8 mouse cellular contexts compared by ENCODE assay signal in the genomic region with DNA sequence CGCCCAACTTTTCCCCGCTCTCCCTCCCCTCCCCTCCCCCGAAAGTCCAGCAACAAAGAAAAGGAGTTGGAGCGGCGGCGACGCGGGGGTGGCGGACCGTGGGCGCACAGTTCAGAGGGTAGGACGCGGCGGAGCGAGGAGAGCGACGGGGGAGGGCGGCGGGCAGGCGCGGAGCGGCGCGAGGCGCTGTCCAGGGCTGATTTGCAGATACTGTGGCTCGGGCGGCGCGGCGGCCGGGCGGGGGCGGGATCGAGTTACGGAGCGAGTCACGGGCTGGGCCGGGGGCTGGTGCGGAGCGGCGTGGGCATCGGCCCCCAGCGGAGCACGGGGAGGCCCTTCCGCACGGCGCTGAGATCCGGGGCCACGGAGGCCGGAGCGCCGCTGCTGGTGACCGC. TPM values are rescaled to one million over a fixed set of nuclear protein-coding genes. Genes with fewer than 3 reads are reported as not detected.
DNase-seq lines count a peak whose midpoint lies in the region; ATAC-seq and TF ChIP-seq lines count a peak whose summit lies in the region.

No protein-coding gene starts in this region.

- peak; percentile 77 for ATAC-seq in erythroblast, adult 5-6 weeks (replicated peaks; ENCODE audit: low FRiP score, poor library complexity, severe bottlenecking)
- ATAC-seq in heart, embryonic 13.5 days (ENCODE audit: extremely low read depth, insufficient number of reproducible peaks, low FRiP score, low TSS enrichment), result peak; percentile 82
- peak; percentile 94 for ATAC-seq in kidney, embryonic 15.5 days (replicated peaks; ENCODE audit: low FRiP score)
- peak; percentile 87 for ATAC-seq in liver, embryonic 15.5 days (ENCODE audit: insufficient read depth)
- peak; percentile 90 for ATAC-seq in stomach, postnatal 0 days (ENCODE audit: low FRiP score, low TSS enrichment)

- DNase-seq in CD4-positive, CD25-positive, alpha-beta regulatory T cell, adult 2 months (ENCODE audit: low read depth, low spot score), result peak; percentile 75
- peak; percentile 57 to 58 for DNase-seq in adrenal gland, postnatal 4 days (ENCODE audit: low spot score in 2 of 2)
- peak; percentile 88 for DNase-seq in neural tube, embryonic 10.5 days (ENCODE audit: extremely low spot score, low spot score)
- peak; percentile 84 for DNase-seq in stomach, postnatal 0 days (ENCODE audit: low spot score)

- H3K36me3 ChIP-seq in heart, embryonic 13.5 days, result peaks cover 26% of the 10 kb centered on the region
- peaks cover 29% of the 10 kb centered on the region for H3K36me3 ChIP-seq in kidney, embryonic 15.5 days
- H3K36me3 ChIP-seq in liver, embryonic 15.5 days (replicated peaks), result peaks cover 23% of the 10 kb centered on the region
- peaks cover 3% of the 10 kb centered on the region; the same call in 1 of the 2 replicates for H3K36me3 ChIP-seq in stomach, postnatal 0 days (ENCODE audit: control insufficient read depth, insufficient read depth, low read length)

- 0% methylated on average over 33 of the region's 53 CpGs for WGBS in heart, embryonic 13.5 days
- 0% methylated on average over 40 of the region's 53 CpGs for WGBS in kidney, embryonic 15.5 days
- under 1% methylated on average over 33 of the region's 53 CpGs for WGBS in liver, embryonic 15.5 days (ENCODE audit: insufficient replicate concordance)
- under 1% methylated on average over 27 of the region's 53 CpGs for WGBS in stomach, postnatal 0 days

- H3K9me3 ChIP-seq in heart, embryonic 13.5 days, result no peaks in the 10 kb centered on the region
- no peaks in the 10 kb centered on the region for H3K9me3 ChIP-seq in kidney, embryonic 15.5 days (replicated peaks)
- H3K9me3 ChIP-seq in liver, embryonic 15.5 days (replicated peaks), result no peaks in the 10 kb centered on the region
- H3K9me3 ChIP-seq in stomach, postnatal 0 days (ENCODE audit: control insufficient read depth, low read length), result no peaks in the 10 kb centered on the region

- peak overlapping the region; percentile 98 for H3K9ac ChIP-seq in heart, embryonic 13.5 days
- H3K9ac ChIP-seq in kidney, embryonic 15.5 days, result peak overlapping the region; percentile 88
- peak overlapping the region; percentile 85 for H3K9ac ChIP-seq in liver, embryonic 15.5 days
- H3K9ac ChIP-seq in stomach, postnatal 0 days (ENCODE audit: low read length), result peak overlapping the region; percentile 90

- peak overlapping the region; percentile 98 for H3K27ac ChIP-seq in heart, embryonic 13.5 days (replicated peaks)
- peak overlapping the region; percentile 99 for H3K27ac ChIP-seq in kidney, embryonic 15.5 days
- H3K27ac ChIP-seq in liver, embryonic 15.5 days (replicated peaks), result peak overlapping the region; percentile 89
- H3K27ac ChIP-seq in stomach, postnatal 0 days (replicated peaks), result peak overlapping the region; percentile 97

- H3K4me2 ChIP-seq in heart, embryonic 13.5 days, result peak overlapping the region; percentile 75
- H3K4me2 ChIP-seq in kidney, embryonic 15.5 days, result peak overlapping the region; percentile 68
- peak overlapping the region; percentile 99 for H3K4me2 ChIP-seq in liver, embryonic 15.5 days
- H3K4me2 ChIP-seq in stomach, postnatal 0 days (replicated peaks; ENCODE audit: low read depth), result peak overlapping the region; percentile 75

- peaks cover 28% of the 10 kb centered on the region for H3K4me1 ChIP-seq in heart, embryonic 13.5 days
- peaks cover 26% of the 10 kb centered on the region for H3K4me1 ChIP-seq in kidney, embryonic 15.5 days
- peaks cover 35% of the 10 kb centered on the region for H3K4me1 ChIP-seq in liver, embryonic 15.5 days (replicated peaks)
- H3K4me1 ChIP-seq in stomach, postnatal 0 days (replicated peaks; ENCODE audit: control insufficient read depth, insufficient read depth), result no peaks in the 10 kb centered on the region

- H3K4me3 ChIP-seq in heart, embryonic 13.5 days, result peak overlapping the region; percentile 94
- H3K4me3 ChIP-seq in kidney, embryonic 15.5 days (replicated peaks), result peak overlapping the region; percentile 94
- H3K4me3 ChIP-seq in liver, embryonic 15.5 days (replicated peaks), result peak overlapping the region; percentile 92
- H3K4me3 ChIP-seq in stomach, postnatal 0 days (ENCODE audit: low read depth, low read length), result peak overlapping the region; percentile 95

- H3K27me3 ChIP-seq in heart, embryonic 13.5 days (replicated peaks), result no peaks in the 10 kb centered on the region
- H3K27me3 ChIP-seq in kidney, embryonic 15.5 days, result no peaks in the 10 kb centered on the region
- no peaks in the 10 kb centered on the region for H3K27me3 ChIP-seq in liver, embryonic 15.5 days
- no peaks in the 10 kb centered on the region for H3K27me3 ChIP-seq in stomach, postnatal 0 days (ENCODE audit: control insufficient read depth, insufficient read depth, low read length)

- no peak for TF ChIP-seq CTCF in stomach, postnatal 0 days (IDR thresholded peaks at IDR 0.05; ENCODE audit: low read depth)

- no peak for TF ChIP-seq EP300 in stomach, postnatal 0 days (optimal IDR thresholded peaks at IDR 0.05)

RNA-seq across cellular contexts. Expression of a gene that starts 0.4 kb away (rescaled TPM):
- 10 to 100 TPM; 39.0 to 42.6 TPM for total RNA-seq in adrenal gland, postnatal 4 days (2021)
- 8.4 and 10.8 TPM in 2 replicates for total RNA-seq in erythroblast, adult 5-6 weeks (2015; ENCODE audit: low replicate concordance)
- 8.5 and 12.5 TPM in 2 replicates for total RNA-seq in erythroblast, adult 5-6 weeks (2017; ENCODE audit: low replicate concordance)
- 21.1 and 23.2 TPM in 2 replicates for polyA plus RNA-seq in heart, embryonic 13.5 days (2015; fragmentation: Nextera tagmentation; extraction: Ambion mirVana)
- 39.2 and 40.4 TPM in 2 replicates for polyA plus RNA-seq in kidney, embryonic 15.5 days (2015; fragmentation: Nextera tagmentation; extraction: Ambion mirVana)
- 6.4 and 6.8 TPM in 2 replicates for polyA plus RNA-seq in liver, embryonic 15.5 days (2015; fragmentation: Nextera tagmentation; extraction: Ambion mirVana)
- polyA plus RNA-seq in stomach, postnatal 0 days (2015; fragmentation: Nextera tagmentation; extraction: Ambion mirVana), result 12.1 and 12.5 TPM in 2 replicates

RNA-seq across cellular contexts. Expression of a gene that starts 44.2 kb away (rescaled TPM):
- 10 to 100 TPM; 25.4 to 25.7 TPM for total RNA-seq in adrenal gland, postnatal 4 days (2021)
- 4.4 and 32.6 TPM in 2 replicates for total RNA-seq in erythroblast, adult 5-6 weeks (2015; ENCODE audit: low replicate concordance)
- 2.4 and 6.6 TPM in 2 replicates for total RNA-seq in erythroblast, adult 5-6 weeks (2017; ENCODE audit: low replicate concordance)
- 18.8 and 19.2 TPM in 2 replicates for polyA plus RNA-seq in heart, embryonic 13.5 days (2015; fragmentation: Nextera tagmentation; extraction: Ambion mirVana)
- polyA plus RNA-seq in kidney, embryonic 15.5 days (2015; fragmentation: Nextera tagmentation; extraction: Ambion mirVana), result 35.7 and 36.2 TPM in 2 replicates
- polyA plus RNA-seq in liver, embryonic 15.5 days (2015; fragmentation: Nextera tagmentation; extraction: Ambion mirVana), result 18.1 and 18.2 TPM in 2 replicates
- 15.1 and 16.3 TPM in 2 replicates for polyA plus RNA-seq in stomach, postnatal 0 days (2015; fragmentation: Nextera tagmentation; extraction: Ambion mirVana)

RNA-seq across cellular contexts. Expression of a gene that starts 44.3 kb away (rescaled TPM):
- total RNA-seq in adrenal gland, postnatal 4 days (2021), result 10 to 100 TPM; 87.5 to 89.2 TPM
- total RNA-seq in erythroblast, adult 5-6 weeks (2015; ENCODE audit: low replicate concordance), result 34.6 and 38.0 TPM in 2 replicates
- 38.7 and 69.1 TPM in 2 replicates for total RNA-seq in erythroblast, adult 5-6 weeks (2017; ENCODE audit: low replicate concordance)
- polyA plus RNA-seq in heart, embryonic 13.5 days (2015; fragmentation: Nextera tagmentation; extraction: Ambion mirVana), result 34.6 and 37.6 TPM in 2 replicates
- 67.0 and 69.5 TPM in 2 replicates for polyA plus RNA-seq in kidney, embryonic 15.5 days (2015; fragmentation: Nextera tagmentation; extraction: Ambion mirVana)
- polyA plus RNA-seq in liver, embryonic 15.5 days (2015; fragmentation: Nextera tagmentation; extraction: Ambion mirVana), result 24.9 and 26.0 TPM in 2 replicates
- polyA plus RNA-seq in stomach, postnatal 0 days (2015; fragmentation: Nextera tagmentation; extraction: Ambion mirVana), result 21.7 and 23.5 TPM in 2 replicates

RNA-seq across cellular contexts. Expression of a gene that starts 54.4 kb away (rescaled TPM):
- under 1 TPM in 1 of 2 experiments, not detected in 1; 0.54 TPM for total RNA-seq in adrenal gland, postnatal 4 days (2021)
- not detected in 2 replicates for total RNA-seq in erythroblast, adult 5-6 weeks (2015; ENCODE audit: low replicate concordance)
- total RNA-seq in erythroblast, adult 5-6 weeks (2017; ENCODE audit: low replicate concordance), result not detected in 2 replicates
- 5.7 and 5.9 TPM in 2 replicates for polyA plus RNA-seq in heart, embryonic 13.5 days (2015; fragmentation: Nextera tagmentation; extraction: Ambion mirVana)
- 2.1 TPM in 2 replicates for polyA plus RNA-seq in kidney, embryonic 15.5 days (2015; fragmentation: Nextera tagmentation; extraction: Ambion mirVana)
- polyA plus RNA-seq in liver, embryonic 15.5 days (2015; fragmentation: Nextera tagmentation; extraction: Ambion mirVana), result 0.21 TPM in 1 of 2 replicates, not detected in the other
- 1.8 and 2.3 TPM in 2 replicates for polyA plus RNA-seq in stomach, postnatal 0 days (2015; fragmentation: Nextera tagmentation; extraction: Ambion mirVana)

Comparison
In these comparisons a context has a peak if more than half of its experiments do, and no peak if none do; other contexts are left out.
1. Peak in every context shown above with its lines: DNase-seq, ATAC-seq, H3K4me3 ChIP-seq and H3K27ac ChIP-seq.